Mouse (Mus musculus): ENCODE data around the gene Fxr1. TPM values are rescaled to one million over a fixed set of nuclear protein-coding genes. Genes with fewer than 3 reads are reported as not detected.

The Fxr1 gene
- polyA plus RNA-seq, 1 experiment from 2014 or later = 43.4 TPM

- Histone ChIP-seq H3K4me2 (ENCODE audit: low read depth, low read length) (peak overlapping the region; percentile 61), H3K9me3 (ENCODE audit: control insufficient read depth, low read length) (no peaks in the 10 kb centered on the region), H3K4me3 (ENCODE audit: low read depth, low read length) (peak overlapping the region; percentile 66), H3K36me3 (ENCODE audit: control insufficient read depth, insufficient read depth, low read length) (peaks cover 8% of the 10 kb centered on the region; the same call in 1 of the 2 replicates), H3K27me3 (ENCODE audit: control insufficient read depth, insufficient read depth, low read length) (no peaks in the 10 kb centered on the region), H3K9ac (replicated peaks; ENCODE audit: low read depth, low read length) (no peak overlapping the region; the same call in 1 of the 2 replicates), H3K4me1 (ENCODE audit: control insufficient read depth, insufficient read depth, low read length) (peaks cover 11% of the 10 kb centered on the region), H3K27ac (ENCODE audit: low read depth, low read length) (peak overlapping the region; percentile 56; the same call in 1 of the 2 replicates)
- ATAC-seq (ENCODE audit: low read depth) = no peak
- 89% methylated on average over 3 of the region's 3 CpGs for WGBS
Measured at GRCm38 (mm10) chr3:34081929-34082328, 62.2 kb downstream of the Fxr1 start.

- Histone ChIP-seq H3K4me1 (ENCODE audit: control insufficient read depth, insufficient read depth, low read length) (peaks cover 11% of the 10 kb centered on the region), H3K9ac (replicated peaks; ENCODE audit: low read depth, low read length) (no peak overlapping the region), H3K36me3 (ENCODE audit: control insufficient read depth, insufficient read depth, low read length) (peaks cover 2% of the 10 kb centered on the region; the same call in 1 of the 2 replicates), H3K27me3 (ENCODE audit: control insufficient read depth, insufficient read depth, low read length) (no peaks in the 10 kb centered on the region), H3K4me2 (ENCODE audit: low read depth, low read length) (no peak overlapping the region), H3K4me3 (ENCODE audit: low read depth, low read length) (no peak overlapping the region), H3K9me3 (ENCODE audit: control insufficient read depth, low read length) (no peaks in the 10 kb centered on the region), H3K27ac (ENCODE audit: low read depth, low read length) (no peak overlapping the region)
- ATAC-seq (ENCODE audit: low read depth) = no peak
- WGBS = 82% methylated on average over 5 of the region's 5 CpGs
Measured at GRCm38 (mm10) chr3:34083655-34084054, 63.9 kb downstream of the Fxr1 start.

DNA sequence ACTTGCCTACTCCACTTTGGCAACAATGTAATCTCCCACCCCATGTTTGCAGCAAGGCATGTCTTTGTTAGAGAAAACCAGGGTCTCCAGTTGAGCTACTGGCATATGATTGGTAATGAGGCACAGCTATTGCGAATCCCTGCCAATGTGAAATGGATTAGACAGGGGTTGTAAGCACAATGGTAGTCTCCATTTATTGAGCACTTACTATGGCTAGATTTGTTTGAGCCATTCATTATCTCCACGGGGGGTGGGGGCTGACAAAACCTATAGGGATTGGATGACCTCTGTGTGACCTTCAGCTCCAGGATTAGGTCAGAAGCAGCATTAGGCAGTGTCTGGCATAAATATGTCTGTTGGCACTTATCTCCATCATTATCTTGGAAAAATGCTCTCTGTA is 83.1 kb downstream of the Fxr1 start:
- 28% methylated on average over 2 of the region's 2 CpGs for WGBS

DNA sequence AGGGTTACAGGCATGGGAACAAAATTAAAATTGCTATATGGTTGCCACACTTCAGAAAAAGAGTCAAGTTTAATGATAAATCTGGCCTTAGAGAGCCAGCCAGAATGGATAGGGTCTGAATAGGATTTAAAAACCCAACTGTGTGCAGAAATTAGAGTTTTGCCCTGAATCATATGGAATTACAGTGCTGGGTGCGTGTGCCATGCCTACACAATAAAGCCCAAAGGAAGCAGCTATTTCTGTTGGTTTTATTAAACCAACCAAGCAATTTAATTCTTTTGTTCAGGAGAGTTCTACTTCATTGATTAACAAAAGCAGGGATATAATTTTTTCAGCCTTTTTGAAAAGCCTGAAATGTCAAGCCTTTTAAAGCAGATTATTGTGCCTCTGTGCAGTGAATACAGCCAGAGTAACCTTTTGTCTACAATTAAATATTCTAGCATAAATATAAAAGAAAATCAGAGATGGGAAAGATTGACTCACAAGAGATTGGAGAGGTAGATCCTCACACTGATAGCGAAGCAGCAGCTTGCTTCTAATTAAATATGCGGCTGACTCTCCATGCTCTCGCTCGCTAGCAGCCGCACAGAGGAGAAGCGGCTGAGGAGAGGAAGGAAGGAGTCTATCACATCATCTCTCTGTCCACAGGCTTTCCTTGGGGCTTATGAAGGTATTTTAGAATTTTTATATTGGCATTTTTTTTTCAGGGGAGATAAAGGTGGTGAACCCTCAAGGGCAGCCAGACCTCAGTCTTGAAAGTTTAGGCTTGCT is 84.3 kb downstream of the Fxr1 start:
- ATAC-seq (ENCODE audit: low read depth) = peak; percentile 70; the same call in 1 of the 2 replicates
- 24% methylated on average over 7 of the region's 7 CpGs for WGBS
- no peak overlapping the region for H3K4me3 ChIP-seq (ENCODE audit: low read depth, low read length)

More for the DNA sequence above, 83.1 kb downstream of the Fxr1 start:
- ATAC-seq (ENCODE audit: low read depth) = no peak
- Histone ChIP-seq H3K27ac (ENCODE audit: low read depth, low read length) (no peak overlapping the region), H3K36me3 (ENCODE audit: control insufficient read depth, insufficient read depth, low read length) (no peaks in the 10 kb centered on the region), H3K4me2 (ENCODE audit: low read depth, low read length) (no peak overlapping the region), H3K27me3 (ENCODE audit: control insufficient read depth, insufficient read depth, low read length) (no peaks in the 10 kb centered on the region), H3K4me3 (ENCODE audit: low read depth, low read length) (no peak overlapping the region), H3K4me1 (ENCODE audit: control insufficient read depth, insufficient read depth, low read length) (peaks cover 8% of the 10 kb centered on the region; the same call in 1 of the 2 replicates), H3K9me3 (ENCODE audit: control insufficient read depth, low read length) (no peaks in the 10 kb centered on the region), H3K9ac (replicated peaks; ENCODE audit: low read depth, low read length) (no peak overlapping the region)

DNA sequence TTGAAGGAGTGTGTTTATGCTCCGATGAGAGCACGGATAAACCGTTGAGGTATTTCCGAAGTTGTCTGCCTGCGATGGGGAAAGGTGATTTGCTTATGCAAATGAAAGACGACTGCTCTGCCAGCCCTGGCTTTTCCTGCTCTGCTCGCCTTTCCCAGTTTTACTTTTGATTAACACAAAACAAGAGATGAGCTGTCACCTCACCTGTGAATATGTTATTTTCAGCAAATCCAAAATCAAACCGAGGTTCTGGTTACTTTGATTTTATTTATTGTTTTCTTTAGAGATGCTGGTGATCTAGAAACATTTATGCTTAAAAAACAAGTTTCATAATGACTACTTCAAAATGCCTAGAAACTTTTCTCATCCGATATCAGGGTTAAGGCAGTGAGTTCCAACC is 86.7 kb downstream of the Fxr1 start:
- ATAC-seq (ENCODE audit: low read depth) = no peak
- Histone ChIP-seq H3K4me1 (ENCODE audit: control insufficient read depth, insufficient read depth, low read length) (peaks cover 8% of the 10 kb centered on the region; the same call in 1 of the 2 replicates), H3K4me2 (ENCODE audit: low read depth, low read length) (peak overlapping the region; percentile 20; the same call in 1 of the 2 replicates), H3K4me3 (ENCODE audit: low read depth, low read length) (no peak overlapping the region), H3K27me3 (ENCODE audit: control insufficient read depth, insufficient read depth, low read length) (no peaks in the 10 kb centered on the region), H3K9me3 (ENCODE audit: control insufficient read depth, low read length) (no peaks in the 10 kb centered on the region), H3K27ac (ENCODE audit: low read depth, low read length) (no peak overlapping the region), H3K9ac (replicated peaks; ENCODE audit: low read depth, low read length) (no peak overlapping the region), H3K36me3 (ENCODE audit: control insufficient read depth, insufficient read depth, low read length) (no peaks in the 10 kb centered on the region)
- 15% methylated on average over 9 of the region's 9 CpGs for WGBS

More for the DNA sequence above, 84.3 kb downstream of the Fxr1 start:
- Histone ChIP-seq H3K27me3 (ENCODE audit: control insufficient read depth, insufficient read depth, low read length) (no peaks in the 10 kb centered on the region), H3K9me3 (ENCODE audit: control insufficient read depth, low read length) (no peaks in the 10 kb centered on the region), H3K9ac (replicated peaks; ENCODE audit: low read depth, low read length) (no peak overlapping the region; the same call in 1 of the 2 replicates), H3K4me2 (ENCODE audit: low read depth, low read length) (peak overlapping the region; percentile 12; the same call in 1 of the 2 replicates), H3K36me3 (ENCODE audit: control insufficient read depth, insufficient read depth, low read length) (no peaks in the 10 kb centered on the region), H3K4me1 (ENCODE audit: control insufficient read depth, insufficient read depth, low read length) (peaks cover 8% of the 10 kb centered on the region; the same call in 1 of the 2 replicates), H3K27ac (ENCODE audit: low read depth, low read length) (no peak overlapping the region)

DNA sequence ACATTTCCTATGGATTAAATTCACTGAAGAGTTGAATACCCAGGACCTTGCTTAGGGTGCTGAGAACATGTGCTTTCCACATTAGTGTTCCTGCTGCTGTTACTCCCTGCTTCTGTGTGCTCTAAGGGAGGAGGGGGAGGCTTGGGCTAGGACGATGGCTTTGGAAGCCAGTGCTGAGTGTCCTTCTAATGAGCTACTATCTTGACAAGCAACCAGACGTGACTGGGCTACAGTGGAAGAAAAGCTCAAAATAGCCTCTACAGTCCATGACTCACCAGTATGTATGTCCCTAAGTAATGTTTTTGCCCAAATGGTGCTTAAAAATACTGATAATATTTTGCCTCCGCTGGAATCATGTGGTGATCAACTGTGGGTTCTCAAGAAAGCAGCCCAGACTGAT is 87.9 kb downstream of the Fxr1 start:
- no peak overlapping the region for H3K4me2 ChIP-seq (ENCODE audit: low read depth, low read length)
- no peak for ATAC-seq (ENCODE audit: low read depth)
- no peaks in the 10 kb centered on the region for H3K9me3 ChIP-seq (ENCODE audit: control insufficient read depth, low read length)
- no peaks in the 10 kb centered on the region for H3K36me3 ChIP-seq (ENCODE audit: control insufficient read depth, insufficient read depth, low read length)
- no peaks in the 10 kb centered on the region for H3K27me3 ChIP-seq (ENCODE audit: control insufficient read depth, insufficient read depth, low read length)
- 83% methylated on average over 3 of the region's 3 CpGs for WGBS
- H3K27ac ChIP-seq (ENCODE audit: low read depth, low read length) = no peak overlapping the region
- no peak overlapping the region for H3K9ac ChIP-seq (replicated peaks; ENCODE audit: low read depth, low read length)
- H3K4me1 ChIP-seq (ENCODE audit: control insufficient read depth, insufficient read depth, low read length) = peaks cover 8% of the 10 kb centered on the region; the same call in 1 of the 2 replicates
- H3K4me3 ChIP-seq (ENCODE audit: low read depth, low read length) = no peak overlapping the region

GRCm38 (mm10) chr3:34111941-34112685 is 92.4 kb downstream of the Fxr1 start:
- Histone ChIP-seq H3K4me2 (ENCODE audit: low read depth, low read length) (no peak overlapping the region), H3K9me3 (ENCODE audit: control insufficient read depth, low read length) (no peaks in the 10 kb centered on the region), H3K4me3 (ENCODE audit: low read depth, low read length) (no peak overlapping the region), H3K27ac (ENCODE audit: low read depth, low read length) (no peak overlapping the region), H3K27me3 (ENCODE audit: control insufficient read depth, insufficient read depth, low read length) (no peaks in the 10 kb centered on the region), H3K4me1 (ENCODE audit: control insufficient read depth, insufficient read depth, low read length) (no peaks in the 10 kb centered on the region), H3K36me3 (ENCODE audit: control insufficient read depth, insufficient read depth, low read length) (no peaks in the 10 kb centered on the region), H3K9ac (replicated peaks; ENCODE audit: low read depth, low read length) (no peak overlapping the region)
- 81% methylated on average over 11 of the region's 11 CpGs for WGBS
- no peak for ATAC-seq (ENCODE audit: low read depth)

DNA sequence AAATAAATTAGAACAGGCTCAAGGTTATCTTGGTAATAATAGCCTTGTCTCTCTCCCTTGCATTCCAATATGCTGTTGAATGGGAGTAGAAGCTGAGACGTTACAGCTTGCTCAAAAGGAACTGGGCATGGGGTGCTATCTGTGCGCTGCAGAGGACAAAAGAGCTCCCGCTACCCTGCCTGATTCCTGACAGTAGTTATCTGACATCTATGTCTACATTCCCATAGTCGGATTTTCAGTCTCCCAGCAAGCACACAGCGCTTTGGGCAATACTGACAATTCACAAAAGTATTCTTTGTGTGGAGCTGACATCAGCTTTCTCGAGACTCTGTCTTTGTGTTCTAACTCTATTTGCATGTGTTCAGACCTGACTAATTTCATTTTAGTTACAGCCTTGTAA is 96.1 kb downstream of the Fxr1 start:
- H3K9me3 ChIP-seq (ENCODE audit: control insufficient read depth, low read length) = no peaks in the 10 kb centered on the region
- H3K4me3 ChIP-seq (ENCODE audit: low read depth, low read length) = no peak overlapping the region
- peak overlapping the region; percentile 26; the same call in 1 of the 2 replicates for H3K4me2 ChIP-seq (ENCODE audit: low read depth, low read length)
- H3K27me3 ChIP-seq (ENCODE audit: control insufficient read depth, insufficient read depth, low read length) = no peaks in the 10 kb centered on the region
- no peaks in the 10 kb centered on the region for H3K36me3 ChIP-seq (ENCODE audit: control insufficient read depth, insufficient read depth, low read length)
- no peak for ATAC-seq (ENCODE audit: low read depth)
- H3K27ac ChIP-seq (ENCODE audit: low read depth, low read length) = no peak overlapping the region
- no peak overlapping the region for H3K9ac ChIP-seq (replicated peaks; ENCODE audit: low read depth, low read length)
- 19% methylated on average over 6 of the region's 6 CpGs for WGBS
- no peaks in the 10 kb centered on the region for H3K4me1 ChIP-seq (ENCODE audit: control insufficient read depth, insufficient read depth, low read length)

DNA sequence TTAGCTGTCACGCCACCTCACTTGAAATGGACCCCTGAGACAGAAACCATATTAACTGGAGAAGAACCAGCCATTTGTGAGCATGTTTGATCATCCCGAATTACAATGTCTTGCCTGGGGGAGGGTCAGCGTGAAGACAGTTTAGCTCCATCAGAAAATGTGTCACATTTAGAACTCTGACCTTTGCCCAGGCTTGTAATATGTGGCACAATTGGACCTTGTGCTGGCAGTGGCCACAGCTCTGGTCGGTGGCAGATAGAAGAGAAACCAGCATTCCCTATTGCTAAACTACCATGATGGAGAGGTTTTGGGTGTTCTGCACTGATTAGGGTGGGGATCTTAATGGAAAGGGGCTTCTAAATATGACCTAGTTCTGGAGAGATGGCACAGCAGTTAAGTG is 100.1 kb downstream of the Fxr1 start:
- Histone ChIP-seq H3K36me3 (ENCODE audit: control insufficient read depth, insufficient read depth, low read length) (no peaks in the 10 kb centered on the region), H3K27me3 (ENCODE audit: control insufficient read depth, insufficient read depth, low read length) (no peaks in the 10 kb centered on the region), H3K9me3 (ENCODE audit: control insufficient read depth, low read length) (no peaks in the 10 kb centered on the region), H3K4me3 (ENCODE audit: low read depth, low read length) (no peak overlapping the region), H3K4me2 (ENCODE audit: low read depth, low read length) (no peak overlapping the region), H3K27ac (ENCODE audit: low read depth, low read length) (no peak overlapping the region), H3K4me1 (ENCODE audit: control insufficient read depth, insufficient read depth, low read length) (no peaks in the 10 kb centered on the region), H3K9ac (replicated peaks; ENCODE audit: low read depth, low read length) (no peak overlapping the region)
- ATAC-seq (ENCODE audit: low read depth) = no peak
- 57% methylated on average over 4 of the region's 4 CpGs for WGBS
